Mouse (Mus musculus): ENCODE results near the gene Tmed10.
A peak's percentile ranks its signal among the peaks of the same experiment; 100 is the strongest.

Tmed10 gene

GRCm38 (mm10) chr12:85308651-85309050 lies 66.0 kb downstream of the Tmed10 start:
- no peak for DNase-seq (ENCODE audit: low read depth)

DNA sequence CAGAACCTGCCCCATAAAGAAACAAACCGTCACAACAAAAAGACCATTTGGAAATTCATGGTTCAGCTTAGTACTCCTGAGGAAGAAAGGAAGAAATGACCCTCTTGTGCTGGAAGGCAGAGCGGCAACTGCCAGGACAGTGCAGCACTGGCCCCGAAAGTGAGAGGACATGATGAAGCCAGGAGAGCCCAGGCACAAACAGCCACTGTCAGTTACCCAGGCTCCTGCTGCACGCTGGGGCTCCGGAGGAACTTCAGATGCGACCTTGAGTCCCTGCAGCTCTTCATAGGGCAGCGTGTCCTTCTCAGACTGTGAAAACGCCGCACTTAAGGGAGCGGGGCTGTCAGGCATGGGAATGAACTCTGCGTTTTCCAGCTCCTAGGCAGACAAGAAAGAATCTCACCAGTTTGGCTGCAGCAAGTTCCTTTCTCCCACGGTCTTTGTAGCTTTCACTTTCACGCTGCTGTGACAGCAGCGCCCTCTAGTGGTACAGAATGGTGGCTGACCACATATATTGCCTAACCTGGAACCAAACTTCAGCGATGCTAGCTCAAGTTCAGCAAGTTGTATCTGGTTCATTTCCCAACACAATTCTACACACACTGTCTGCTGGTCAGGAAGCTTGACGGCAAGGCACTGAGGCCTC lies 69.3 kb downstream of the Tmed10 start:
- peak; percentile 89 for DNase-seq (ENCODE audit: low read depth)

DNA sequence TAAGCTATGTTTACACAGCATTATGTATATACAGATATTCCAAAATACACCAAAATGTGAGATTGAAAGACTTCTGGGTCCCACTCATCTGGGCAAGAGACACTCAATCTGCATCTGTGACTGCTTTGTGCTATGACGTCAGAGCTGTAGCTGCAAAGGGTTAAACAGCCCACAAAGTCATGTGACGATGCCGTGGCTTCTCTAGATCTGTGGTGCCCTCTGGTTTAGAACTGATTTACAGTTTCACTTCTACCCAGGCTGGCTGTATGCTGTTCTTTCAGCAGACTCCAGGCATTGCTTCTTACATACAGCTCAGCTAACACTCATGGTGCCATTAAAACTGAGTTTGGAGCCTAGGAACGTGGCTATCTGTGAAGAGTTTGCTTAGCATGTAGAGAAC lies 69.9 kb downstream of the Tmed10 start:
- no peak for DNase-seq (ENCODE audit: low read depth)

DNA sequence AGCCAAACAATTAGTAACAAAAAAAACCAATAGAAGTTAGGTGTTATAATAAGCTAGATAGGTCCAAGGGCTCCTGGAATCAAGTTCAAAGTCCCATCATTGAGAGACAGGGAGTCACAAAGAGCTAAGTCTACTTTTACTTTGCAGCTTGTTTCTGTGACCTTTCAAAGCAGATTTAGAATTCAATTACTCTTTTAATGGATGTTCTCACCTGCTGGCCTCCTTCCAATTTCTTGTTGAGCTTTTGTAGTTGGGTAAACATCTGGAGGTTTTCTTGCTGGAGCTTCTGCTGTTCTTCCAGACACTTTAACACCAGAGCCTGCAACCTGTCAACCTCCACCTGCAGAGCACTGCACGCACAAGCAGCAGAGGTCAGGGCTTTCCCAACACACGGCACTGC lies 71.4 kb downstream of the Tmed10 start:
- no peak for DNase-seq (ENCODE audit: low read depth)

DNA sequence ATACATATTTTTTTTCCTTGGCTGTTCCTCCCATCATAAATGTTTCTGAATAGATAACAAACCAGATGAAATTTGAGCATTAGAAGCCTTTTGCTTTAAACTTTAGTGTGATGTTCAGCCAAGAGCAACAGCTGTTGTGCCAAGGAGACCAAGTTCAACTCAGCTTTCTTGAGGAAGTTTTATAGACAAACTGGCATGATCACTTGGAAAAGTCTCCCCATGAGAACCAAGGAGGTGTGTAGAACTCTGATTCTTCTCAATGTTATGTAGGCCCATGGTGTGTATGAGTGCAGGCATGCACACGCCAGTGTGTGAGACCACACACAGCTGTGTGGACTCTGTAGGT lies 75.8 kb downstream of the Tmed10 start:
- DNase-seq (ENCODE audit: low read depth) = no peak

DNA sequence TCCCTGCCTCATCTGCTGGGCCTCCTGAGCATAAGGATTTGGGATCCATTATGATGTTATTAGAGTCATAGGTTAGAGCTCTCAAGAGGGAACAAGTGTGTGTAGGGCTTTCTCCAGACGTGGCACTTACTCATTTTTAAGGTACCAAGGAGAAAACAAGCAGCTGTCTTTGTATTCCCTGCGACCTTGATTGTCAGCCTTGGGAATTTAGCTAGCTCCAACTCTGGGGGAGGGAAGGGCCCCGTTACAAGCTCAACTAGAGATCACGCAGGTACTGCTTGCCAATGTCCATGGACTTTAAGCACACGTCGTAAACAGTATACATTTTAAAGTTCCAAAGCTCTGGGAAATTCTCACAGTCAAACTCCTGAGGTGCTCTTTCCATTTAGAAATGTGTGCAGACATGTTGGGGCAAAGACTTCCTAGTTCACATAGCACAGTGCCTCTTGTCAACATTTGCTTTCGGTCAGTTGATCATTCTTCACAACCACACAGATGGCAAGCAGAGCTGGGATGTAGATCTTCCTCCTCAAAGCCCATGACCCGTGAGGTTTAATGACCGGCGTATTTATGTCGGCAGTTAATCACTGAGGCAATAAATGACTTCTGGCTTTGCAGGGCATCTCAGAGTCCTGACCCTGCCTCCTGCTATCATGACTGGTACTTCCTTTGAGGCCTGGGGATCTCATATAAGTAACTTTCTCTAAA lies 76.4 kb downstream of the Tmed10 start:
- DNase-seq (ENCODE audit: low read depth) = no peak

DNA sequence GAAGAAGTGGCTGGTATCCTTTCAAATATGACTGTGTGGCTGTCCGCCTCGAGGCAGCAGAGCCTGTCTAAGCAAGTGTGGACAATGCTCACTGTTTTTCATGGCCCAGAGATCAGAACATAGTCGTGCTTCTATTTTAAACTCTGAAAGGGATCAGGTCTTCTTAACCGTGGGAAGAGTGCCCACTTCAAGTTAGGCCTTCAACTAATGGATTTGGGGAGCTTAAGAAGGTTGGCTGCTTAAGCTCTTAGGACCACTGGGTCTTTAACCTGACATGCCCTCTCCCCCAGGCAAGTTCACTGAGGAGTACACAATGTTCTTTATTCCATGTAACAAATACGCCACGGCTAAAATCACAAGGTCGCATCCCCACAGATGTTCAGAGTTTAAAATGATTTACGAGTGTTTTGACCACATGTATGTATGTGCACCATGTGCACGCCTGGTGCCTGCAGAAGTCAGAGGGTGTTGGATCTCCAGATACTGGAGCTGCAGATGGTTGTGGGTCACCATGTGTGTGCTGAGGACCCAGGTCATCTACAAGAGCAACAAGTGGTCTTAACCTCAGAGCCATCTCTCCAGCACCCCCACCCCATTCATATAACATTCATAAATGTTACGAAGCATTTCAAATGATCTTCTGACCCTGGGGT lies 77.2 kb downstream of the Tmed10 start:
- no peak for DNase-seq (ENCODE audit: low read depth)

DNA sequence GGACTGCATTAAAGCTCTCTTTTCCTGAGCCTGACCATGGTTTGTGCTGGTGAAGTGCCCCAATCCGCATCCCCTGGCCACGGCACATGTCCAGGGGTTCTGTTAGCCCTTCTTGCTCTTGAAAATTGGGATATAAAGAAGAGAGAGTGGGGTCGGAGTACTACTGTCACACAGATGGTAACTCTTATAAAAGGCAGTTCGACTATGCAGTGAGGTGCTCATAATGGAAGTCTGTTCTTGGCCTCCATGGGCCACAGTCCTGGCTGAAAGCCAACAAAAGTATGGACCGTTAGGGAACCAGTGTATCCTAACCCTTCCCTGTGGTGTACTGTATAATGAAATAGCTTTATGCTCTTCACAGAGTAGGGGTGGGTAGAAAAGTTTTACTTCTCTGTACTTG lies 77.7 kb downstream of the Tmed10 start:
- no peak for DNase-seq (ENCODE audit: low read depth)

DNA sequence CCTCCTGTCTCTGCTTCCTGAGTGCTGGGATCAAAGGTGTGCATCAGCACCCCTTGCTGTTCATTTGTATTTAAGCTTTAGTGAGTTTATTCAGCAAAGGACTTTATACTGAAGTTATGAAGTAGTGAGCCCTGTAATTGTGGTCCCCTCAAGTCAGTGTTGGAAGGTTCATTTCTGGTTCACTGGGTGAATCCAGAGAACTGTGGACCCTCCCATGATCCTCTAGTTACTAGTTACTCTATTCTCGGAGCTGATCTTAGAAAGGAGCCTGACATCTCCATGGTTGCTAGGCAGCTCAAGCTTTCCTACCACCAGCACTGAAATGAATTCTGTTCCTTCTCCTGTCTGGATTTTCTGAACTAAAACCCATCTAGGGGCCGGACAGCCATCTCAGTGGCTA lies 79.1 kb downstream of the Tmed10 start:
- no peak for DNase-seq (ENCODE audit: low read depth)

DNA sequence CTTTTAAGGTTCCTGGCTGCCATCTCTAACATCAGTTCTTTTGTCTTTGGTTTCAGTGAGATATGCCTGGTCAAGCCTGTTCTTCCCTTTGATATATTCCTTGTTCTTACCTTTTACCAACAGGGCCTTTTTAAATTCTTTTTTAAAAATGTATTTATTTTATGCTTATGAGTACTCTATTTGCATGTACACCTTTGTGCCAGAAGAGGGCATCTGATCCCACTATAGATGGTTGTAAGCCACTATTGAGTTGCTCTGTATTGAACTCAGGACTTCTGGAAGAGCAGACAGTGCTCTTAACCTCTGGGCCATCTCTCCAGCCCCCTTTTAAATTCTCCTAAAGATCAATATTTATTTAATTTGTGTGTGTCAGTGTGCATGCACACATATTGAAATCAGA lies 81.7 kb downstream of the Tmed10 start:
- no peak for DNase-seq (ENCODE audit: low read depth)

DNA sequence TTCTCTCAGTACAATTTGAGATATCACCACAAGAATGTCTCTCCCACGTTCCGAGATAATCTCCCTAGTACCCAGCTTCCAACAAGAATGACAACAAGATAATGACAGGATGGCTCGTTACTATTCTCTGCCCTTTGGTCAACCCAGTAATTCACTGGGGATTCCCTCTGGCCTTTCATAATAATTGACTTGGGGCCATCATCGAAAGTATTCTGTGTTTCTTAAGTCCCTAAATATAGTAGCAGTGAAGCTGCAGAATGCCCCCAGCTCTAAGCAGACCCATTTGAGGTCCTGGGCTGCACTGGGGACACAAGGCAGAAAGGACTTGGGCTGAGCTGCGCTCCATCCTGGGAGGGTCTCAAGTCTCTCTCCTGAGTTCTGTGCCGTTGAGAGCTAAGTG lies 82.4 kb downstream of the Tmed10 start:
- DNase-seq (ENCODE audit: low read depth) = no peak

- DNase-seq (ENCODE audit: low read depth) = no peak
These were observed 83.1 kb downstream of the Tmed10 start for GRCm38 (mm10) chr12:85291541-85291940.

GRCm38 (mm10) chr12:85290633-85291032 lies 84.0 kb downstream of the Tmed10 start:
- no peak for DNase-seq (ENCODE audit: low read depth)
